ENCODE assay signal across 8 mouse cellular contexts in genomic region chr15:96710352-96711114, GRCm38 (mm10). TPM values are rescaled to one million over a fixed set of nuclear protein-coding genes. Genes with fewer than 3 reads are reported as not detected.
DNase-seq lines count a peak whose midpoint lies in the region; ATAC-seq lines count a peak whose summit lies in the region.

No protein-coding gene starts in this region.

- H3K9ac ChIP-seq in limb, embryonic 11.5 days (ENCODE audit: low read length), result peak overlapping the region; percentile 92
- H3K9ac ChIP-seq in stomach, embryonic 14.5 days (replicated peaks; ENCODE audit: low read depth, low read length), result peak overlapping the region; percentile 63; the same call in 1 of the 2 replicates

- H3K27ac ChIP-seq in forebrain, embryonic 10.5 days, result peak overlapping the region; percentile 99
- peak overlapping the region; percentile 96 for H3K27ac ChIP-seq in limb, embryonic 11.5 days (replicated peaks; ENCODE audit: low read depth, low read length)
- H3K27ac ChIP-seq in stomach, embryonic 14.5 days (ENCODE audit: low read length), result peak overlapping the region; percentile 97

- peak overlapping the region; percentile 67 for H3K4me3 ChIP-seq in forebrain, embryonic 10.5 days
- H3K4me3 ChIP-seq in limb, embryonic 11.5 days (ENCODE audit: low read depth, low read length), result peak overlapping the region; percentile 55
- H3K4me3 ChIP-seq in stomach, embryonic 14.5 days (ENCODE audit: low read depth, low read length), result peak overlapping the region; percentile 33

- no peaks in the 10 kb centered on the region for H3K36me3 ChIP-seq in forebrain, embryonic 10.5 days (replicated peaks)
- H3K36me3 ChIP-seq in limb, embryonic 11.5 days (ENCODE audit: control insufficient read depth, insufficient read depth, low read length), result no peaks in the 10 kb centered on the region
- H3K36me3 ChIP-seq in stomach, embryonic 14.5 days (ENCODE audit: control insufficient read depth, insufficient read depth, low read length), result no peaks in the 10 kb centered on the region

- ATAC-seq in limb, embryonic 11.5 days (ENCODE audit: insufficient number of reproducible peaks, low FRiP score, low TSS enrichment, low read depth), result no peak
- ATAC-seq in stomach, embryonic 14.5 days (ENCODE audit: insufficient number of reproducible peaks, insufficient read depth, low FRiP score, low read depth), result no peak
- no peak for ATAC-seq in cerebellum, adult (ENCODE audit: insufficient number of reproducible peaks, low FRiP score, low TSS enrichment)

- H3K4me2 ChIP-seq in limb, embryonic 11.5 days (ENCODE audit: low read depth, severe bottlenecking), result peak overlapping the region; percentile 81
- H3K4me2 ChIP-seq in stomach, embryonic 14.5 days (replicated peaks; ENCODE audit: low read depth, low read length), result peak overlapping the region; percentile 73

- WGBS in forebrain, embryonic 10.5 days, result 42% methylated on average over 15 of the region's 15 CpGs
- WGBS in limb, embryonic 11.5 days, result 20% methylated on average over 15 of the region's 15 CpGs
- 29% methylated on average over 15 of the region's 15 CpGs for WGBS in stomach, embryonic 14.5 days

- H3K27me3 ChIP-seq in forebrain, embryonic 10.5 days (ENCODE audit: poor library complexity, severe bottlenecking), result no peaks in the 10 kb centered on the region
- no peaks in the 10 kb centered on the region for H3K27me3 ChIP-seq in limb, embryonic 11.5 days (ENCODE audit: control insufficient read depth, insufficient read depth, low read length)
- no peaks in the 10 kb centered on the region for H3K27me3 ChIP-seq in stomach, embryonic 14.5 days (ENCODE audit: control insufficient read depth, insufficient read depth, low read length)

- DNase-seq in adrenal gland, postnatal 14 days, result peak; percentile 38
- no peak for DNase-seq in adrenal gland, postnatal 25 days
- DNase-seq in 416B (ENCODE audit: low read depth), result peak; percentile 47
- DNase-seq in forebrain, embryonic 10.5 days (ENCODE audit: extremely low spot score, low spot score), result no peak
- peak; percentile 56 for DNase-seq in limb, embryonic 11.5 days (ENCODE audit: low spot score)
- no peak for DNase-seq in adrenal gland, adult 18-20 months (ENCODE audit: low spot score in 2 of 2)

- H3K4me1 ChIP-seq in forebrain, embryonic 10.5 days, result peaks cover 27% of the 10 kb centered on the region
- peaks cover 5% of the 10 kb centered on the region for H3K4me1 ChIP-seq in limb, embryonic 11.5 days (ENCODE audit: control insufficient read depth, insufficient read depth, low read length)
- peaks cover 5% of the 10 kb centered on the region; the same call in 1 of the 2 replicates for H3K4me1 ChIP-seq in stomach, embryonic 14.5 days (ENCODE audit: control insufficient read depth, insufficient read depth, low read length)

- H3K9me3 ChIP-seq in forebrain, embryonic 10.5 days, result no peaks in the 10 kb centered on the region
- H3K9me3 ChIP-seq in limb, embryonic 11.5 days (ENCODE audit: control insufficient read depth, low read length), result no peaks in the 10 kb centered on the region
- no peaks in the 10 kb centered on the region for H3K9me3 ChIP-seq in stomach, embryonic 14.5 days (ENCODE audit: control insufficient read depth, low read depth, low read length)

RNA-seq across cellular contexts. Expression of gene Slc38a2, which starts 11.0 kb away (rescaled TPM):
- total RNA-seq in adrenal gland, postnatal 14 days (2021), result 145 and 167 TPM in 2 replicates
- 150 and 180 TPM in 2 replicates for total RNA-seq in adrenal gland, postnatal 25 days (2021)
- 151 and 159 TPM in 2 replicates for polyA plus RNA-seq in forebrain, embryonic 10.5 days (2016; fragmentation: Nextera tagmentation; extraction: Ambion mirVana)
- polyA plus RNA-seq in limb, embryonic 11.5 days (2014; fragmentation: Nextera tagmentation; extraction: Ambion mirVana), result 245 and 250 TPM in 2 replicates
- 149 and 154 TPM in 2 replicates for polyA plus RNA-seq in stomach, embryonic 14.5 days (2014; fragmentation: Nextera tagmentation; extraction: Ambion mirVana)
- 100 to 1,000 TPM; 103 to 210 TPM for total RNA-seq in adrenal gland, adult 18-20 months (2021)

Comparison
In these comparisons a context has a peak if more than half of its experiments do, and no peak if none do; other contexts are left out.
1. DNase-seq: peak in adrenal gland, postnatal 14 days (single experiment), 416B (single experiment) and limb, embryonic 11.5 days (single experiment); none in adrenal gland, postnatal 25 days (single experiment), forebrain, embryonic 10.5 days (single experiment) and adrenal gland, adult 18-20 months (0 of 2).
2. Peak in every context shown above with its lines, with median percentiles within 50 percentile points of each other: H3K27ac ChIP-seq and H3K4me3 ChIP-seq.